Mouse (Mus musculus): Measurements from ENCODE around the gene Ikzf2. TPM values are rescaled to one million over a fixed set of nuclear protein-coding genes. Genes with fewer than 3 reads are reported as not detected.

Ikzf2 gene
- total RNA-seq, 2 experiments from 2014 or later = 8.7 to 13.3 TPM

DNA sequence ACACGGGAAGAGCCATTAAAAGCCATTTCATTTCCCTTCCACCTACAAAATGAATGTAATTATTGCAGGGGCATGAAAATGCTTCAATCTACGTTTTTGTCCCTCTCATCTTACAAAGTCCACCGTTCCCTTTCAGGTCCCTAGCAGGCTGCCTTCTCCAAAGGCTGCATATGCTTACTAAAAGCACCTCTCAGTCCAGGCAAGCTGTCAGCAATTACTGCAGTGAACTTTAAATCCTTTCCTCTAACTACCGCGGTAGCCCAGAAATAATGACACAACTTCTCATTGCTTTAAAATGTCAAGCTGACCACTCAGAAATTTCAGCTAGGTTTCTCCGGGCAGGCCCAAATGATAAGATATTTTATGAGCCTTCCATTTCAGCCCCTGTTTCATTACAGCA, 95.2 kb downstream of the Ikzf2 start:
- DNase-seq = no peak

DNA sequence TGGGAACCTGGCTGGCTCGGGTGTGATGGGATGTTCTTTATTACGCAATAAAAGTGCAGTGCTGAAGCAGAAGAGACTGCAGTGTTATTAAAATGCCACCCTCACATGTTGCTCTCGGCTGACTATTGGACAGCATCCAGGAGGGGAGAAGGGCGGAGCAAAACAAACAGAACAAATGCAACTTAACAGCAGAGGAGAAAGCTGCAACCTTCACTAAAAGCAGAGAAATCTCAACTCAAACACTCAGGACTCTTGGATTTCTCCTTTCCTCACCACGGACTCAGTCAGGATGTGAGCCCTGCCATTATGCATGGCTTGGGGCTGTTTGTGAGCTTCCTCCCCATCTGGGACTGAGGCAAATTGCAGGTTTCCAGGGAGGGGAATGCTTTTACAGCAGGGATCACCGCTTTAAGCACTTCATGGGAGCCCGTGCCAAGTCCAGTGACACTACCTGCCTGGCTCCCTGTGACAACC, 95.7 kb downstream of the Ikzf2 start:
- peak; percentile 56 for DNase-seq

DNA sequence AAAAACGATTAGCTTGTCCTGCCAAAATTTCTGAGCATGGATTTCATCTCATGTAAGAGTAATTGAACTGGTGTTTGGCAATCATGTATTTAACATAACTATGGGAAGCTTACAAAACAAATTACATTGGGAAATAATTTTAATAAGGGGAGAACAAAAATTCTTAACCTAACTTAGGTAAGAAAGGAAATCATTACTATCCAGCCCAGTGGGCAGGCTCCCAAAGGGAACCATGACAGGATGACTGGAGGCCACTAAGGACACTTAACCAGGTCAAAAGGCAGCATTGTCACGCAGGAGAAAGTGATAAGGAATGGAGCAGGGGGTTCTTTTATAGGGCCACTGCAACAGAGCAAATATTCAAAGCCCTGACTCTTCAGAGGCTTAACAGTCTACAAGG, 101.5 kb downstream of the Ikzf2 start:
- DNase-seq = peak; percentile 53

DNA sequence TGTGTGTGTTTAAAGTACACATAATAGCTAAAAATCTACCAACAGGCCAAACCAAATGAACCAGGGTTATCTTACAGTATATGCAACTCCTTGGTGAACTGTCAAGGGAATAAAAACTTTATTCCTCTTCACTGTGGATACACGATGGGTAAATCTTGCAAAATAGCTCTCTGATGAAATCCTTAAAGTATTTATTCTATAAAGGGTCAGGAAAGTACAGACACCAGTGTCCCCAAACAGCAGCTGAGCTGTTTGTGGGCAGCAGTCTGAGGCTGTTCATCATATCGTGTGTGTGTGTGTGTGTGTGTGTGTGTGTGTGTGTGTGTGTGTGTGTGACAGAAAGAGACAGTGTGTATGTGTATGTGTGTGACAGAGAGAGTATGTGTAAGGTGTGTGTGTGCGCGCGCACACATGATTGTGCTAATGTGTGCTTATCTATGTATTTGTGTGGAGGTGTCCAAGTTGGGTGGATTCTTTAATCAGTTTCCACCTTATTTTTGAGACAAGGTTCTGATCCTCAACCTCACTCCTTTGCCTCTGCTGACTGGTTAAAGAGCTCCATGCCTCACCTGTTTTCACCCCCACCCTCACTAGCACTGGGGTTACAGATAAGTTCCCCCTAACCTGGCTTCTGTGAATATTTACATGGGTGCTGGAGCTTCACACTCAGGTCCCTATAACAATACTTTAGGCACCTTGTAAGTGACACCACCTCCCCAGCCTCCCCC, 102.9 kb downstream of the Ikzf2 start:
- no peak for DNase-seq

DNA sequence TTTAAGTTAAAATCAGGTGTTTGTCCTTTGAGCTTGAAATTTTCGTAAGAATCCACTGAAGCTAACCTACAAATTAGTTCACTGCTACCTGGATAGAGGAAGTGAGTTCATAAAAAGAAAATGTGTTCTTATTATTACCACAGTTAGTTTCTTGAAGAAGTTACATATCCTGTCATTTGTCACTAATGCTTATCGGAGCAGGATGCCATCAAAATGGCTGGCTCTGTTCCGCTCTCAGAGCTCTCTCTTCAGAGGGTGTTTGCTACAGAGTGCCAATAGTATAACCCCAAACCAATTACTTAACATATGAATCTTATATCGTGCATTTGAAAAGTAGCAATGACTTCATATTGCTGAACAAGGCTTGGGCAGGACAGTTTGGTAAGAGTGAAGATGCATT, 108.1 kb downstream of the Ikzf2 start:
- no peak for DNase-seq

DNA sequence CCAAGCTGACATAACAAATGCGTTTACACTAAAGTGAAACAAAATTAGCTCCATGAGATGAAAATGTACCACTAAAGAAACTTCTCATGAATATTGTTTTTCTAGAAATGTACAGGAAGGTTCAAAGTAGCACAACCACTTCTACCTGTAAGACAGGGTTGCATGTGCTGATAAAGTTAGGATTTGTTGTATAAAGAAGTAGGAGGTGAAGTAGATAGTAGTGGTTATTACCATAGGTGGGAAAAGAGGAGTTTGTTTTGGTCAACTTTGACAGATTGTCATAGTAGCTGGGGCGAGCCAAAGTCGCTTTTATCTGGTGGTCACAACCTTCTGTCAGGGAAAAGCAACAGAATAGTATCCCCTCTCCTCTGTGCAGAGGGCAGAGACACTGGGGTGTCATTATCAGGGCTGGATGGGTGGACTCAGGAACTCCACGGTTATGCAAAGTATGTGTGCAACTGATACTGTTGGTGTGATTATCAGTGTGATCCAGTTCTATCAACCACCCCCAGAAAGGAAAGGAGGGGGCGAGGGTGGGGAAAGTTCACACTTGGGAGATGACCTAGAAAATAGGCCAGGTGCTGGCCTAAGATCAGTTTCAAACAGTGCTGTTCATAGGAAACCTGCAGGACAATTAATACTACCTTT, 127.5 kb downstream of the Ikzf2 start:
- DNase-seq = no peak

DNA sequence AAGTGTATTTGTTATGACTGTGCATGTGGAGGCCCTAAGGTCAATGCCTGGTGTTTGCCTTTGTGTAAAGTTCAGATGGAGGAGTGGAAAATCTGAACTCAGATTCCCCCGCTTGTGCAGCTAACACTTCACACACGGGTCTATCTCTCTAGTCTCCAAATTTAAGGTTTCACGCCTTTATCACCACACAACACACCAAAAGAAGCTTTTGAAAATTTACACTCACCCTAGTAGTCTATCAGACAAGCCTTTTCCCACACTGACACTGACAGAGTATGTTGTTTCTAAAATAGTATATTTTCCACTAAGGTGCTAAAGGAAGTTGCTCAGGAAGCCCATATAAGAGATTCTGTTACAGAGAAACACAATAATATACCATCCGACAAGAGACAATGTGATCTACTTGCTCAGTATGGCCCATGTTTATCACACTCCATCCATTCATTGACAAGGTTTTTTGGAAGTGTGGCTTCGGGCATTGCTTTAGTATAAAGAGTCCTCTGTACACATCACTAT, 131.4 kb downstream of the Ikzf2 start:
- no peak for DNase-seq

DNA sequence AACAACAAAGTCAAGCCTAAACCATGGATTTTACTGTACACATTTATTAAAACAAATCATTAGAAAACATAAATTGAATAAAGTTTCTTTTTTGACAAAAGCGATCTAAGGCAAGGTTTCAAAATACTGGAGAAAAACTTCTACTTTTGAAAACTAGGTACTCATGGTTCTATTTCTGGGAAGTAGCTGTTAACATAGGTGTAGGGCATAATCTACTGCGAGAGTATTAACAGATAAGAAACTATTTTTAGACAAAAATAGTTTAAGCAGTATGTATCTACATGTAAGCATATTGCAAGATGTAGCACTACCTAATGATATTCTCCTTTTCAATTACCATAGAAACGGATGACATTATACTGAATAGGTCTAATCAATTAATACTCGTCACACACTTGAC, 137.1 kb downstream of the Ikzf2 start:
- DNase-seq = no peak

DNA sequence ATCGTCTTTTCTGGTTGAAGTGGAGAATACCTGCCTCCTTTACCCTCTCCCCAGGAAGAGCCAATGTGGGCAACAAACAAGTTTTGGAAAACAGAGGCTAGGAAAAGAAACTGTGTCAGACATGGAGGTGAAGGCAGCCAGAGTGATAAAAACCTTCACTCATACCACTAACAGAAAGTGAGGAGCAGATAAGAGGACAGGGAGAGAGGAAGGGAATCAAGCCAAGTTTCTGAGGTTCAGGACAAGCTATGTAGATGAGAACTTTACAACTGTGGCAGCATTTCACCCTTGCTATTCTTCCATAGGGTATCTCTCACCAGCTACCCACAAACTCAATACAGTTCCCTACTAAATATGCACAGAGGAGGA, 141.2 kb downstream of the Ikzf2 start:
- DNase-seq = no peak

DNA sequence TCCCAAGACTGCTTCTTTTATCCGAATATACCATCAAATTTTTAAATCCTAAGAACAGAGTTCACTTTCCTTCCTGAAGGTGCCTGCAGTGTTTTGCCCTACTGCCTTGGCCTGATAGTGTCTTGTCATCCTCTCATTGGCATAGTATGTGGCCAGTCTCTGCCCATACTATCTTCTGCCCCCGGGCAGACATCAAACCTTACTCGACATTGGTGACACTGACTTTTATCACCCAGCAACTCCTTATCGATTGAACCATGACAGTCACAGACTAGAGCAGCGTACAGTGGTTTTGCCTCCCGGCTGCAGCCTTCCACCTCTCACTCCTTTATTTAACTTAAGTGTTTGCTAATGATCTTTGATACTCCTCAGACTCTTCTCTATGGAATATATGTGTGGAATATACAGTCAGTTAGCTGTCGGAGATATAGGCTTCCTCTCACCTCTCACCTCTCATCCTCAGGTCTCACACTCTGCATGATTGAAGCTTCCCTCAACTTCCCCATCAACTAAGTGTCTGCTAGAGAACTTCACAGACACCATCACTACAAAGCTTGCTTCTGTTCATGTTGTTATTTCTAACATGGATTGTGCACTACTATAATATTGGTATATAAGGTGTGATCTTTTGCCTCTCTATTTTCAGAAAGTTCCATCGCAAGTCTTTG, 141.7 kb downstream of the Ikzf2 start:
- DNase-seq = no peak

DNA sequence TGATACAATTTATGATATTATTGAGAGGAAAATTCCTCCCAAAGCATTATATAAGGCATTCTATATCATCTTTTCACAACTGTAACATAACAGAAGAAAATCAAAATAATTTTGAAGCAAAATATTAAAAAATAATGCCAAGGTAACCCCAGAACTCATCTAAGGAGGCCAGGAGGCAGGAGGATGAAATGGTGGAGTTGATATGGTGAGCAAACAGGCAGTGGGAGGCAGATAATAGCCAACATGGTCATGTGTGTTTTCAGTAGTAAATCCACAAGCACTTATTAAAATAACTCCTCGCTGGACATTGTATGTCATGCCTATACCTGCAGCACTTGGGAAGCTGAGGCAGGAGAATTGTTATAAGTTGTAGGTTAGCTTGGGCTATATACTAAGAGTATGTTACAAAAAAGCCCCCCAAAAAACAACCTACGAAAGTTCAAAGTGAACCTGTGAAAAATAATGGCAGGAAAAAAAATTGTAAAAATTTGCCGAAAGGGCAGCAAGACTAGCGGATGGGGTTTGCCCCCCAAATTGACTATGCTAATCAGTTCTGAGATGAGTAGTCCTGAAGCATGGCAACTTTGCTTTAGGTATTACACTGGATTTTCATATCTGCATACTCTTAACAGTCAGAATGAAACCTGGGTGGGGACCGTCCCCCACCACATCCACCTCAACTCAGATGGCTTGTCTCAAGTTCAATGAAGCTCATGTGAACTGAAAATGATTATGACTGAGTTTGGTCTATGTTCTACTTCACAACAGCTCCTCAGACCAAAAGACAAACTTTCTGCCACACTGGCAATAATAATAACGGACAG, 143.1 kb downstream of the Ikzf2 start:
- no peak for DNase-seq

DNA sequence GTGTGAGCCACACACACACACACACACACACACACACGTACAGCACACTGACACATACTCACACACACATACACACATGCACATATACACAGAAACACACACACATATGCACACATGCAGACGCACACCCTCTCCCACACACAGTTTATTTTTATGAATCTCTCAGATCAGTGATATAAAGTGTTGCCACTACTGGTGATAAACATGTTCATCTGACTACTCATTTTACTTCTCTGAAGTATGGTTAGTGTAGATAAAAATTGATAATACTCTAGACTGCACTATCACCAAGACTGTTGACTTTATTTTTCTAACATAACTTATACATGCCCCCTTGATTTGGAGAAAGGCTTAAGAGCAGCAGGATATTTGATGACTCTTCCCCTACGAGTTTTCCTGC, 144.5 kb downstream of the Ikzf2 start:
- DNase-seq = no peak

DNA sequence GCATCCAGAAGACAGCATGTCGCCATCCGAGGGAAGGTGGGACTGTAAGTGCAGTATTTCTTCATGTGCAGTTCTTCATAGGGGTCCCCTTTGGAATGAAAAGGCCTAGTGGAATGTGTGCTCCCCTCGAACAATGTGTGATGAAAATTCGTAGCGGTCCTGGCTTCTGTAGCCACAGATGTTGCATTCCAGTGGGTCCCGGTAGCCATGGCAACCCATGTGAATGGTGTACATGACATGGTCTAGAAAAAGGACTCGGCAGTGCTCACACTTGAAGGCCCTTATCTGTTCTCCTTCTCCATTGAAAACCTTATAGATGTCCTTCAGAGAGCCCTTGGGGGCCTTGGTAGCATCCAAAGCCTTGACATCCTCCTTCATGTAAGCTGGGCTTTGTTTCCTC, 148.4 kb downstream of the Ikzf2 start:
- no peak for DNase-seq

DNA sequence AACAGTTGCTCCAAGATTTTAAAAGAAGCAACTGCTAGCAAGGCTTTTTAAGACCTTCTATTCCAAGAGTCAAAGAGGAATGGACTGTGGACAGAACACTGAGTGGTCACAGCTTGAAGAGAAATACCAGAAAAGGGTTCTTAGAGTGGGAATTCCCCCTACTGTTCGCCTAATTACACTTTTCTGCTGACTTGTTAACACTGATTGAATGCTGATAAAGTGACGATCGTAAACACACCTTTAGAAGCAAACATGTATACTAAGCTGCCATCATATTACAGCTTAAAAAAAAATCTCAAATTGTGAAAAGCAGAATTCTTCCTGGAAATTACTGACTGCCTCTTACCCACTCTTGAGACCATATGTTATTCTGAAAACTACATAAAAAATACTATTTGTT, 149.4 kb downstream of the Ikzf2 start:
- DNase-seq = no peak

DNA sequence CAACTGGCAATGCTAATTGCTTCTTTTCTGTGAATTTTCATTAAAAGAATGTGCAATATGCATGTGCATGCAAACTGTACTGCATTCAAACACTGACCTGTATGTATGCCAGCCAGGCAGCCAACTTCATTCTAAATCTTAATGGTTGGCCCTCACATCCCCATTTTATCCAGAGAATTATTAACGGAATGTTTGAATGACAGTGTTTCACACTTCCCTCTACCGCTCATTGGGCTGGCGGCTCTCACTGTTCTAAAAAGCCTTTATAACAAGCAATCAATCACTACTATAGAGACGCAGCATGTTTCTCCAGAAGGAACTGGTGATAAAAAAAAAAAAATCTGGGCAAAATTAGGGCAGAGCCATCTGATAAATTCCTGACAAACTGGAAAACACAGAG, 151.5 kb downstream of the Ikzf2 start:
- no peak for DNase-seq

DNA sequence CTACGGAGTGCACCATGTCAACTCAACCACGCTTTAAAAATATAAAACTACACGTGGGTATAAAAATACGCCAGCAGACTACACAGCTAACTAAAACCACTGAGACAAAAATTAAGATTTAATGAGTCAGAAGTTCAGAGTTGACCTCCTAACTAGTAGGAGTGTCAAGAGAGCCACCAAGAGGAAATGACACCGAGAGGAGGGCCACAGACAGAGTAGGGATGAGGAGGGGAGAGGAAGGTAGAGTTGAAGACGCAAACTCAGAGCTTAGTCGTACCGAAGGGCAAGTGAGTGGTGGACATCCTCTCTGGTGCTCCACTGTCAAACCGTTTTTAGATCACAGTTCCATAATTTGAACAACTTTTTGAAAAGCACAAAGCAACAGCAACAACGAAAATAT, 154.0 kb downstream of the Ikzf2 start:
- no peak for DNase-seq

DNA sequence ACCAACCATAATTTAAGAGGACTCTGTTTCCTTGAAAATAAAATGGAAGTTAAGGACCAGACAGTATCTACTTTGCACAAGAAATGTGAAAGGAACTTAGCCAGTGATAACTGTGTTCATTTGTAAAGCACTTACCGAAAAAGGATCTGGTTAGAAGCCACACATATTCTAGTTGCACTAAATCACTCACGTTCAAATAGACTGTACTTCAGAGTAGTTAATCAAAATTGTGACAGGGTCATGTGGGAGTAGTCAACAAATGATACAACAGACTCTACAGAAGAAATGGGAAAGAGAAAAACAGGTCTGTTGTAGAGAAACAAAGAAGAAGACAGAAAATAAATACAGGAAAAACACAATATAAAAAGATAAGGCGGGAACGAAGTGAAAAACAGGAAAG, 158.3 kb downstream of the Ikzf2 start:
- no peak for DNase-seq

DNA sequence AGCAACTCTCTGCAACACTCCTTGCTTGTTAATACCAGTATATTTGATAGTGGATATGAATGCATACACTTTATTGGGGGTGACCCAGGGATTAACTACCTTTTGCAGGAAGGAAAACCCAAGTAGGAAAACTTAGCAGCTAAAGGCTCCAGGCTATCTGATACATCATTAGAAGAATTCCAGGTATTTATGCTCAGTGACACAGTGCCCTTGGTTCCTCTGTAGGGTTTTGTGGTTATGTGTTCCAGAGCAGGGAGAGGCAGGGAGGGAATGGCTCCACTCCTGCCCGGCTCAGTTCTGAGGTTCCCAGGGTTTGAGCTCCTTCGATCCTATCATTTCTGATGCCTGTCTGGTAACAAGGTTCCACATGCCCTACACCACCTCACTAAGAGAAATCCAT, 165.4 kb downstream of the Ikzf2 start:
- DNase-seq = no peak

DNA sequence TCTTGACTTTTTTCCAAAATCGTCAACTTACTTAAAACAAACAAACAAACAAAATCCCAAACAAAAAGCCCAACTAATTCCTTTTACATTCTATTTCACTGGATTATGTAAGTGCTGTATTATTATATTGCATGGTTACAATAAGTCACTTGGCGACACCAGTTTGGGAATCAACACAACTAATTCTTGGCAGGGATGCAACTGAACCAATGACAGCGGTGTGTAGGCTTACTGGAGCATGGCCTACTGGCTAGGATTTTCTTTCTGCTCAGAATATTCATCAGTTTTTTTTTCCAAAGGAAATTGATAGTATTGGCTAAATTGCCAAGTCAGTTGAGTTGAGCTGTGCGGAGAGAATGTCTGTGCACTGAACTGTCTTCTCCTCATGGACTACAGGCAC, 167.7 kb downstream of the Ikzf2 start:
- no peak for DNase-seq

DNA sequence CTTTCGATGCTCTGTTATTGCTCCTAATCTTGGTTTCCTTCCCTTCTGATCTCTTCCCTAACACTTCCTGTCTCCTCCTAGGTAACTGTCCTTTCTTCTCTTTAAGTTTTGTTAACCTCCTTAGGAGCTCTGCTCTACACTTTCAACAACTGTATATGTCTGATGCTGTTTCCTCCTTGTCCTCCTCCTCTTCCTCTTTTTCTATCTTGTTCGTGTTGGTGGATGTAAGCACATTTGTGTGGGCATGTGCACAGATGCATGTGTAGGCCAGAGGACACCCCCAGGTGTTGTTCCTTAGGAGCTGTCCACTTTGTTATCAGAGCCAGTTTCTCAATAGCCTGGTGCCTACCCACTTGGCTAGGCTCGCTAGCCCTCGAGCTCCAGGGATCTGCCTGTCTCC, 169.0 kb downstream of the Ikzf2 start:
- no peak for DNase-seq

DNA sequence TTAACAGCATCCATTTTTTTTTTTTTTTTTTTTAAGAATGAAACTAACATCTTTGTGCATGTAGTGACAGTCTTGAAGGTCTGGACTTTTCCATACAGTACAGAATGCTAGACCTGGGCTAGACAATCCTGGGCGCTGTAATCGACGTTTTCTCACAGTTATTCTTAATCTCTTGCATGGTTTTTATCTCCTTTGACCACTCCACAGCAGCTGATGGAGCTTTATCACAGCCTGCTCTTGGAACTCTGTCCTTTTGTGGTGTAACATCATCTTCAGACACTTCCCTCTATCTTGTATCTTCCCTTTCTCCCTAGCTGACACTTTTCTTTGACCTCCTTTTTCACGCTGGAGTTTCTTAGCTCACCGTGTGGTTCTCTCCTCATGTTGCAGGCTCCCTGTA, 170.9 kb downstream of the Ikzf2 start:
- DNase-seq = no peak

DNA sequence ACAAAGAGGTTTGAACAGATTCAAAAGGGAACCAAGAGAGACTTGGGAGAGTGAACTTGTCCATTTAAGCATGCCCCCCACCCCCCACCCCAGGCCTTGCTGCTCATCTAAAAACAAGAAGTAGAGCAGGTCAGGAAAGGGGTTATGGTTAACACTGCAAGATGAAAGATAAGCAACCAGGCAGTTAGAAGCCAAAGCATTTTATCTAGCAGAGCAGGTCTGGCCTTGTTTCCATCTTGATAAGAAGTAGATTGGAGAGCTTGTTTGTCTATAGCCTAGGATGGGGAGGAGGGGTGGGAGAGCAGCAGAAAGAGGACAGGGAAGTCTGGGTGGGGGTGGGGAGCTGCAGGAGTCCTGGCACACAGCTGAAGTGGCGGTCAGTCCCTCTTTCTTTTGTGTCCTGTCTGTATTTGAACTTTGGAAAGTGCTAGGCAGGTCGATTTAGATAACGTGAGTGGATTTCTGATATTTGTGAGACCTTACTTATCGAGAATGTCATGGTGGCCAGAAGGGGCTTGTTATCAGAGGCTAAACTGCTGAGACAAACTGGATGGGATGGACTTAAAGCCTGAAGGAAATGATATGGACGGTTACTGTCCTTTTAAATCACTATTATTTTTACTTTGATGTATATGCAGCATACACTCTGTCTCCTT, 173.3 kb downstream of the Ikzf2 start:
- peak; percentile 11 for DNase-seq
